Mouse (Mus musculus) forebrain, embryonic 13.5 days (tissue): Measurements from ENCODE around the gene Grip2. TPM values are rescaled to one million over a fixed set of nuclear protein-coding genes. Genes with fewer than 3 reads are reported as not detected.

ENCODE experiments used
- ATAC-seq: fragments of 200-750 bp; cut with Nextera tagmentation; 2 replicates; pipeline ENCODE4 v1.8.0; 2017
- H3K27ac ChIP-seq: fragments of 300-500 bp; sonication (generic); 2 replicates; pipeline ENCODE4 v1.5.1; 2015; ENCODE audit warnings: inconsistent platforms, mild to moderate bottlenecking, moderate library complexity
- H3K27me3 ChIP-seq: fragments of 300-500 bp; sonication (generic); 2 replicates; pipeline ENCODE4 v1.6.1; 2015; ENCODE audit warnings: mild to moderate bottlenecking, inconsistent platforms
- H3K36me3 ChIP-seq: fragments of 300-500 bp; sonication (generic); 2 replicates; pipeline ENCODE4 v1.6.1; 2015; ENCODE audit warnings: mild to moderate bottlenecking, inconsistent platforms; ENCODE audit not compliant: poor library complexity, severe bottlenecking
- H3K4me1 ChIP-seq: fragments of 300-500 bp; sonication (generic); 2 replicates; pipeline ENCODE4 v1.6.1; 2015; ENCODE audit warnings: inconsistent platforms
- H3K4me2 ChIP-seq: fragments of 300-500 bp; sonication (generic); 2 replicates; pipeline ENCODE4 v1.6.1; 2015; ENCODE audit warnings: inconsistent platforms, mild to moderate bottlenecking, moderate library complexity
- H3K4me3 ChIP-seq: fragments of 300-500 bp; sonication (generic); 2 replicates; pipeline ENCODE4 v1.5.1; 2015; ENCODE audit warnings: mild to moderate bottlenecking, inconsistent platforms
- H3K9ac ChIP-seq: fragments of 300-500 bp; sonication (generic); 2 replicates; pipeline ENCODE4 v1.6.1; 2015; ENCODE audit warnings: mild to moderate bottlenecking, inconsistent platforms
- H3K9me3 ChIP-seq: fragments of 300-500 bp; sonication (generic); replicated peaks from 2 replicates; pipeline ENCODE4 v1.6.1; 2016; ENCODE audit warnings: inconsistent platforms
- WGBS: fragments of 180-500 bp; shearing (Covaris S2); methylation state at CpG from one replicate; pipeline ENCODE4 v1.1.7; 2015; 5-methylcytosine and 5-hydroxymethylcytosine counted together
- polyA plus RNA-seq: library from polyadenylated mRNA; unstranded; fragments of >200 nt; fragmentation: Nextera tagmentation; extraction: Ambion mirVana; gene quantifications from 2 replicates; pipeline ENCODE4 v1.2.1, GENCODE M21; 2015

Gene Grip2
- polyA plus RNA-seq, 1 experiment from 2014 or later: 2.2 TPM

GRCm38 (mm10) chr6:91727361-91727760 is 99.7 kb downstream of the Grip2 start:
- 71% methylated on average over 1 of the region's 1 CpGs for WGBS
- no peak overlapping the region for H3K9ac ChIP-seq

DNA sequence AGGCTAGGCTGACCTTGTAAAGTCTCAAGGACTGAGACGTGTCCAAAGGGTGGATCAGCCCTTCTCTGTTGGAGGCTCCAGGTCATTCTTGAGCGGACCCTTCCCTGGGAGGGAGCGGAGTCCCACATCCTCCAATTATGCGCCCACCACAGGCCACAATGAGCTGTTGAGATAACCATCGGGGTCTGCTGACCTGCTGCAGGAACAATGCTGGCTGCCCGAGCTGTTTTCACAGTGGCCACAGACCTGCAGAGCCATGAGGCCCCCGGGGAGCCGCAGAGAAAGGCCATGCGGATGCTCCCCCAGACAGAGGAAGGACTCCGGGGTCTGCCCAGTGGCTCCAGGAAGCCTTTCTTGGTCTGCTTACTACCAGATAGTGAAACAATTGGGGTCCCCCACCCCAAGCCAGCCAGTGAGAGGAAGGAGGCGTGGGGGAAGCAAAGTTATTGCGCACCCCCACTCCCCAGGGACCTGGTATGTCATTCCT is 105.8 kb downstream of the Grip2 start:
- Histone ChIP-seq H3K27ac (peak overlapping the region; percentile 55), H3K36me3 (peaks cover 34% of the 10 kb centered on the region), H3K4me3 (no peak overlapping the region), H3K4me1 (peaks cover 44% of the 10 kb centered on the region), H3K4me2 (no peak overlapping the region), H3K9ac (no peak overlapping the region), H3K27me3 (no peaks in the 10 kb centered on the region), H3K9me3 (no peaks in the 10 kb centered on the region)
- WGBS: 33% methylated on average over 11 of the region's 12 CpGs
- no peak for ATAC-seq

More at GRCm38 (mm10) chr6:91727361-91727760, 99.7 kb downstream of the Grip2 start:
- Histone ChIP-seq H3K27ac (no peak overlapping the region), H3K9me3 (no peaks in the 10 kb centered on the region), H3K4me2 (no peak overlapping the region), H3K27me3 (no peaks in the 10 kb centered on the region), H3K4me1 (peaks cover 45% of the 10 kb centered on the region), H3K36me3 (peaks cover 72% of the 10 kb centered on the region), H3K4me3 (no peak overlapping the region)
- no peak for ATAC-seq

GRCm38 (mm10) chr6:91720588-91721214 is 106.3 kb downstream of the Grip2 start:
- Histone ChIP-seq H3K4me3 (no peak overlapping the region), H3K27ac (peak overlapping the region; percentile 95), H3K4me2 (peak overlapping the region; percentile 43), H3K9me3 (no peaks in the 10 kb centered on the region), H3K36me3 (peaks cover 28% of the 10 kb centered on the region), H3K9ac (peak overlapping the region; percentile 50), H3K4me1 (peaks cover 48% of the 10 kb centered on the region), H3K27me3 (no peaks in the 10 kb centered on the region)
- 69% methylated on average over 4 of the region's 4 CpGs for WGBS
- peak; percentile 11; the same call in 1 of the 2 replicates for ATAC-seq

DNA sequence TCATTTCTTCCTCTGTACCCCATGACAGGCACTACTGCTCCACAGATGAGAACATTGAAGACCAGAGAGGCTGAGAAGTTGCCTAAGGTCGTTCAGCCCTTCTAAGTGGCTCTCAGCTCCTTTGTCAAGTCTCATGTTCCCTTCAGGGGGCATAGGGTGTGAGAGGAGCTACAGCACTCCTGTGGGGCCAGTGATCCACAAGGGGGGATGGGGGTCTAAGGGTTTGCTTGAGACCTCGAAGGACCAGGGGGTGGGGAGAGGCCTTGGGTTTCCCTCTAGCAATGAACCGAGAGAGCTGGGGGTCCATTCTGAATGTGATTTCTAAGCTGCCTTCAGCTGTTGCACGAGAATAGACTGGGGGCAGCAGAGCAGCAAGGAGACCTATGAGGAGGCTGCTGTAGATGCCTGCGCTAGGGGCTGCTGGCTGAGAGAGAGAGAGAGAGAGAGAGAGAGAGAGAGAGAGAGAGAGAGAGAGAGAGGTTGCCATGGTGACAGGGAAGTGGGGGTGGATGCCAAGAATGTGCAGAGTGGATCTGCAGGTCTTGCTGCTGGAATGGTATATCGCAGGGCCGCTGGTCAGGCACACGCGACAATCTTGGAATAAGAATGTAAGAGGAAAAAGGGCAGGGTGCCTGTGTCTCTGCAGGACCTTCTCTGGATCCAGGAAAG is 107.1 kb downstream of the Grip2 start:
- 4% methylated on average over 9 of the region's 9 CpGs for WGBS
- no peaks in the 10 kb centered on the region for H3K9me3 ChIP-seq
- H3K36me3 ChIP-seq: peaks cover 27% of the 10 kb centered on the region
- H3K27me3 ChIP-seq: no peaks in the 10 kb centered on the region
- peak overlapping the region; percentile 95 for H3K27ac ChIP-seq
- peaks cover 48% of the 10 kb centered on the region for H3K4me1 ChIP-seq
- H3K9ac ChIP-seq: peak overlapping the region; percentile 50
- H3K4me2 ChIP-seq: peak overlapping the region; percentile 43
- no peak overlapping the region for H3K4me3 ChIP-seq
- ATAC-seq: peak; percentile 78

- Histone ChIP-seq H3K4me2 (peak overlapping the region; percentile 43), H3K4me3 (no peak overlapping the region), H3K27me3 (no peaks in the 10 kb centered on the region), H3K9me3 (no peaks in the 10 kb centered on the region), H3K9ac (peak overlapping the region; percentile 50; the same call in 1 of the 2 replicates), H3K4me1 (peaks cover 48% of the 10 kb centered on the region), H3K27ac (peak overlapping the region; percentile 95), H3K36me3 (peaks cover 22% of the 10 kb centered on the region)
- WGBS: 50% methylated on average over 6 of the region's 6 CpGs
- peak; percentile 77 for ATAC-seq
Observed at GRCm38 (mm10) chr6:91719042-91719747, 107.9 kb downstream of the Grip2 start.

DNA sequence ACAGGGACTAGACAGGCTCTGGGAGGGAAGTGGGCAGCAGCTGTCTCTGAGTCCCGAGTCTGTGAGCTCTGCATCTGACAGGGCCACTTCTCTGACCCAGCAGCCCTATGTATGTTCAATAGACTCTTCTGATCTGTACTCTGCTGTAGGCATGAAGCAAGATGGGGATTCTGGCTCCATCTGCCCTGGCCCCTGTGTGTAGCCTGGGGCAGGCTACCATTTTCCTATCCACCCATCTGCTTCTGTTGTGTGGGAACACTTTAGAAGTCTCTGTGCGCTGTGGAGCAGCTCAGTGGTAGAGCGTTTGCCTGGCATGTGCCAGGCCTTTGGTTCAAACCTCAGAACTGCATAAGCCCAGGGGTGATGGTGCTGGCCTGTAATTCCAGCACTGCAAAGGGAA is 108.4 kb downstream of the Grip2 start:
- Histone ChIP-seq H3K27me3 (no peaks in the 10 kb centered on the region), H3K4me3 (no peak overlapping the region), H3K4me2 (no peak overlapping the region), H3K9ac (peak overlapping the region; percentile 3; the same call in 1 of the 2 replicates), H3K27ac (peak overlapping the region; percentile 95), H3K4me1 (peaks cover 51% of the 10 kb centered on the region), H3K36me3 (peaks cover 19% of the 10 kb centered on the region), H3K9me3 (no peaks in the 10 kb centered on the region)
- WGBS: 57% methylated on average over 3 of the region's 3 CpGs
- ATAC-seq: peak; percentile 13; the same call in 1 of the 2 replicates

- H3K9me3 ChIP-seq: no peaks in the 10 kb centered on the region
- peak overlapping the region; percentile 95 for H3K27ac ChIP-seq
- peak overlapping the region; percentile 34 for H3K9ac ChIP-seq
- no peaks in the 10 kb centered on the region for H3K27me3 ChIP-seq
- H3K36me3 ChIP-seq: peaks cover 16% of the 10 kb centered on the region
- ATAC-seq: no peak
- 70% methylated on average over 2 of the region's 2 CpGs for WGBS
- H3K4me1 ChIP-seq: peaks cover 56% of the 10 kb centered on the region
- H3K4me2 ChIP-seq: no peak overlapping the region
- no peak overlapping the region for H3K4me3 ChIP-seq
Observed at GRCm38 (mm10) chr6:91718067-91718466, 109.0 kb downstream of the Grip2 start.

DNA sequence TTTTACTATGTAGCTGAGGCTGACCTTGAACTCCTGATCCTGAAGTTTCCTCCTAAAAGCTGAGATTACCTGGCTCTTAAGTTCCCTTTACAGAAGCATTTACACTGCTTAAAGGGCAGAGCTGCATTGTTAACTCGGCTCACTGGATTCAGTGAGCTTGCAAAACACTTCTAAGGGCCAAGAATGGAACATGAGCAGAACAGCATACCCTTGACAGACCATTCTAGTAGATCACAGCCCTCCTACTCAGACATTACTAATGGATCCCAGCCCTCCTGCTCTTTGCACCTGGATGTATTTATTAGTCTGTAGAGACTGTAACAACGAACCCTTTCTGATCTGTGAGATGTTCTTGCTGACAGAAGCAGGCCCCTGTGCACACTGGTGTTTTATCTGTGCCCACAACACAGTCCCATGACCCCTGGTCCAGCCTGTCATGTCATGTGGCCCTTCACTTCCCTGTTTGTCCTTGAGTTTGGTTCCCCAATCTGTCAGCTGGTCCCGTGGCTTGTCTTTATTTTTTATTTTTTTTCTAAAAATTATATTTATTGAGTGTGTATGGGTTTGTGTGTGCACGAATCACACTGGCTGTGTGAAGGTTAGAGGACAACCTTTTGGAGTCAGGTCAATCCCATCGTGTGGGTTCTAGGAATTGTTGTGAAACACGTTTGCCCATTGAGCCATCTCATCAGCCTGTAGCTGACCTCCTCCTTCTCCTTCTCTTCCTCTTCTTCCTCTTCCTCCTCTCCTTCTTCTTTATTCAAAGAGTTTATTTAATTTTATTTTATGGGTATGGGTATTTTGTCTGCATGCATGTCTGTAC is 110.9 kb downstream of the Grip2 start:
- ATAC-seq: no peak

DNA sequence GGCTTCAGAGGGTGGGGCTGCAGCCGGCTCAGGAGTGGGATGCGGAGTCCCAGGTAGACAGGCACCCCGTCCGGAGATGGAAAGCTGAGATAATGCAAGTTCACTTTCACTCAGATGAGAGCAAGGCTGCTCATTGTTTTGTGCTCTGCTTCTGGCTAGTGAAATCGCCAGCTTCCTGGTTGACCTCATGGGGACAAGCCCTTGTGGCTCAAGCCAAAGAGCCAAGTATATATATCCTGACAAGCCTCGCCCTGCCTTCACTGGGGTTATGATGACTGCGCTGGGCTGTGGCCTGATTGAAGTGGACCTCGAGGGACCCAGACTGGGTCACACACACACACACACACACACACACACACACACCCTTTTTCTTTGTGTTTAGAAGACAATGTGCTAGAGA is 112.0 kb downstream of the Grip2 start:
- Histone ChIP-seq H3K9ac (no peak overlapping the region), H3K27ac (no peak overlapping the region; the same call in 1 of the 2 replicates), H3K4me1 (peaks cover 64% of the 10 kb centered on the region), H3K4me2 (no peak overlapping the region), H3K9me3 (no peaks in the 10 kb centered on the region), H3K27me3 (no peaks in the 10 kb centered on the region), H3K36me3 (peaks cover 24% of the 10 kb centered on the region), H3K4me3 (no peak overlapping the region)
- ATAC-seq: no peak
- WGBS: 91% methylated on average over 8 of the region's 8 CpGs

More for the DNA sequence above, 110.9 kb downstream of the Grip2 start:
- no peak overlapping the region for H3K4me2 ChIP-seq
- H3K4me3 ChIP-seq: no peak overlapping the region
- WGBS: 82% methylated on average over 6 of the region's 6 CpGs
- H3K9me3 ChIP-seq: no peaks in the 10 kb centered on the region
- H3K27me3 ChIP-seq: no peaks in the 10 kb centered on the region
- no peak overlapping the region for H3K9ac ChIP-seq
- no peak overlapping the region for H3K27ac ChIP-seq
- peaks cover 65% of the 10 kb centered on the region for H3K4me1 ChIP-seq
- H3K36me3 ChIP-seq: peaks cover 23% of the 10 kb centered on the region

DNA sequence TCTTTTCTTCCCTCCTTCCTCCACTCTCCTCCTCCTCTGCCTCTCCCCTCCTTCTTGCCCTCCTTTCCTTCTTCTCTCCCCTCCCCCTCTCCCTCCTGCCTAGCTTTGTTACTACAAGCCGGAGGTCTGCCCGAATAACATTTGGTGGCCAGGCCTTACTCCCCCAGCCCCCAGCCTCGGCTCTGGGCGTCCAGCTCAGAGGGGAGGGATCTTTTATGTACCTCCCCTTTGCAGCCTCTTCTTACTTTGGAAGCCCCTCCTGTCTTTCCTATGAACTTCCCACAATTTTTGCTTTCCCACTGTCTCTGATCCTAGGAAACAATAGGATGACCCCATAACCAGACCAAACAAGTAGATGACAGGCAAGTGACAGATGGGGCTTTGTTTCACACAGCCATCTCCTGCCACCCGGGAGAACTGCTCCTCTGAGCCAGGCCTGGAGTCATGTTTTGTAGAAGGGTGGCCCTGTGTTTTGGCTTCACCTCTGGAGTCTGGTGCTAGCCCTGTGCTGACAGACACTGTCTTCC is 113.6 kb downstream of the Grip2 start:
- H3K36me3 ChIP-seq: peaks cover 24% of the 10 kb centered on the region
- WGBS: 5% methylated on average over 5 of the region's 5 CpGs
- peak overlapping the region; percentile 84 for H3K27ac ChIP-seq
- 0 out of 2 replicates have a peak overlapping the region, but pooled peaks have one; percentile 45 for H3K9ac ChIP-seq
- H3K27me3 ChIP-seq: no peaks in the 10 kb centered on the region
- H3K4me1 ChIP-seq: peaks cover 54% of the 10 kb centered on the region
- no peaks in the 10 kb centered on the region for H3K9me3 ChIP-seq
- H3K4me2 ChIP-seq: no peak overlapping the region
- H3K4me3 ChIP-seq: no peak overlapping the region
- ATAC-seq: no peak

DNA sequence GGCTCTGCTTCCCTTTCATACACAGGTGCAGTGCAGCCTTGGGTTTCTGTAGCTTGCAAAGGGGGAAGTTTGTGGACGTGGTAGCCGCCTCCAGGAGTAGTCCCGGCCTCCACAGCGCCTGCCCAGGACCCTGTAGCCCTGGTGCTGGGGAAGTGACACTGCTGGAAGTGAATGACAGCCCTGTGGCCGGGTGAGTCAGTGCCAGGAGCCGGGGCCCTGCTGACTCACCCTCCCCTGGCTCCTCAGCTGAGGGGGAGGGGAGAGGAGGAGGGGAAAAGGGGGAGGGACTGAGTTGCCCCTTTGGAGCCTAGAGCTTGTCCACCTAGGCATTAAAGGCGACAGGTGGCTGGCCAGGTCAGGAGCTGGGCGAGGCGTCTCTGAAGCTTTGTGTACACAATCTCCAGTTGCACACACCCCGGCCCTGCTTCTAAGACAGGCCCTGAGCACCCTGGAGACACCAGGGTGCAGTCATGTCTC is 114.2 kb downstream of the Grip2 start:
- WGBS: 9% methylated on average over 10 of the region's 10 CpGs
- Histone ChIP-seq H3K4me2 (no peak overlapping the region), H3K9ac (peak overlapping the region; percentile 45; the same call in 1 of the 2 replicates), H3K4me3 (no peak overlapping the region), H3K27ac (peak overlapping the region; percentile 84), H3K4me1 (peaks cover 54% of the 10 kb centered on the region), H3K36me3 (peaks cover 24% of the 10 kb centered on the region), H3K9me3 (no peaks in the 10 kb centered on the region), H3K27me3 (no peaks in the 10 kb centered on the region)
- ATAC-seq: no peak
